Mouse (Mus musculus) left cerebral cortex, postnatal 14 days (tissue): ENCODE measurements around the gene Trim34a. TPM values are rescaled to one million over a fixed set of nuclear protein-coding genes. Genes with fewer than 3 reads are reported as not detected.

Experiments used
- total RNA-seq, 2 experiments: library from RNA; stranded (reverse); gene quantifications; 2 replicates each; pipeline ENCODE4 v1.2.3; 2021

Gene Trim34a
- total RNA-seq, 2 experiments from 2014 or later: 0.68 to 0.72 TPM

Other genes with a start within 250 kb of the Trim34a start
- not detected for gene Olfr638, start 245.7 kb upstream of the Trim34a start, total RNA-seq
- under 1 TPM; 0.08 to 0.18 TPM for gene Olfr639, start 227.2 kb upstream of the Trim34a start, total RNA-seq
- gene Olfr640, start 218.9 kb upstream of the Trim34a start, total RNA-seq: not detected
- gene Olfr641, start 209.0 kb upstream of the Trim34a start, total RNA-seq: not detected
- gene Olfr642, start 191.8 kb upstream of the Trim34a start, total RNA-seq: not detected
- not detected for gene 4930516K23Rik, start 183.0 kb upstream of the Trim34a start, total RNA-seq
- not detected for gene Olfr644, start 172.6 kb upstream of the Trim34a start, total RNA-seq
- not detected for gene Olfr645, start 159.0 kb upstream of the Trim34a start, total RNA-seq
- gene Olfr646, start 139.6 kb upstream of the Trim34a start, total RNA-seq: not detected
- gene Ubqln5, start 114.6 kb upstream of the Trim34a start, total RNA-seq: not detected
- not detected for gene Olfr643, start 107.1 kb upstream of the Trim34a start, total RNA-seq
- gene Ubqln3, start 101.2 kb upstream of the Trim34a start, total RNA-seq: not detected
- not detected for gene Ubqlnl, start 93.9 kb upstream of the Trim34a start, total RNA-seq
- not detected for gene Olfm5, start 79.6 kb upstream of the Trim34a start, total RNA-seq
- under 1 TPM; 0.30 to 0.40 TPM for gene Olfr648, start 61.1 kb upstream of the Trim34a start, total RNA-seq
- gene Olfr649, start 48.5 kb upstream of the Trim34a start, total RNA-seq: not detected
- under 1 TPM; 0.13 to 0.15 TPM for gene Trim6, start 25.7 kb upstream of the Trim34a start, total RNA-seq
- under 1 TPM; 0.38 to 0.55 TPM for gene Trim5, start 43.6 kb downstream of the Trim34a start, total RNA-seq
- gene Trim12a, start 71.0 kb downstream of the Trim34a start, total RNA-seq: 1 to 10 TPM; 1.4 to 2.2 TPM
- gene Trim34b, start 85.0 kb downstream of the Trim34a start, total RNA-seq: under 1 TPM in 1 of 2 experiments, not detected in 1; 0.26 TPM
- gene Trim12c, start 108.9 kb downstream of the Trim34a start, total RNA-seq: 1 to 10 TPM; 1.1 to 1.2 TPM
- gene Trim30b, start 125.4 kb downstream of the Trim34a start, total RNA-seq: not detected
- not detected for gene Trim30c, start 156.4 kb downstream of the Trim34a start, total RNA-seq
- gene Trim30a, start 220.7 kb downstream of the Trim34a start, total RNA-seq: under 1 TPM; 0.57 to 0.70 TPM